ENCODE assay signal across 8 mouse cellular contexts in genomic region chr5:133795638-133796037, GRCm38 (mm10).
DNase-seq lines count a peak whose midpoint lies in the region.

No protein-coding gene starts in this region.

- intact Hi-C loops in heart, postnatal 14 days (cut with DNase I): loop anchor here (5.0 to 10.0 kb wide), 2 partner anchors 1563 to 1681 kb away; no protein-coding TSS in a partner anchor
- intact Hi-C loops in heart, postnatal 36 days (cut with DNase I): loop anchor here (10.0 kb wide), 1 partner anchor 1681 kb away; no protein-coding TSS in a partner anchor

- DNase-seq in heart, postnatal 14 days: peak; percentile 15 to 33
- no peak for DNase-seq in heart, postnatal 36 days
- DNase-seq in 3T3-L1 (ENCODE audit: low read depth, low spot score): peak; percentile 6
- DNase-seq in brain, adult 2 months (ENCODE audit: low read depth, low spot score): peak; percentile 63
- DNase-seq in frontal cortex, postnatal 25 days (ENCODE audit: low spot score in 2 of 2): peak; percentile 28 to 45
- peak; percentile 43 for DNase-seq in lung, postnatal 10 days
- no peak for DNase-seq in thymus, postnatal 10 days (ENCODE audit: low spot score in 2 of 2)
- DNase-seq in spleen, postnatal 14 days (ENCODE audit: low spot score in 2 of 2): no peak

Comparison
In these comparisons a context has a peak if more than half of its experiments do, and no peak if none do; other contexts are left out.
1. DNase-seq: peak in heart, postnatal 14 days (2 of 2), 3T3-L1 (single experiment), brain, adult 2 months (single experiment), frontal cortex, postnatal 25 days (2 of 2) and lung, postnatal 10 days (single experiment); none in heart, postnatal 36 days (0 of 2), thymus, postnatal 10 days (0 of 2) and spleen, postnatal 14 days (0 of 2).